Mouse (Mus musculus): ENCODE data around the gene Dagla. TPM values are rescaled to one million over a fixed set of nuclear protein-coding genes. Genes with fewer than 3 reads are reported as not detected.

Gene Dagla
- polyA plus RNA-seq, 1 experiment = 24.8 TPM

- DNase-seq (ENCODE audit: low read depth) = peak; percentile 53
- TF ChIP-seq POLR2A (IDR thresholded peaks at IDR 0.05; ENCODE audit: borderline replicate concordance, extremely low read depth, insufficient read depth, insufficient read length, poor library complexity, severe bottlenecking) = no peak
- no peak for TF ChIP-seq CTCF (IDR thresholded peaks at IDR 0.05; ENCODE audit: borderline replicate concordance, extremely low read depth, insufficient read depth, insufficient read length)
These were observed 2.7 kb upstream of the Dagla start for GRCm38 (mm10) chr19:10307351-10307750.

GRCm38 (mm10) chr19:10306521-10307243 is 2.0 kb upstream of the Dagla start:
- DNase-seq (ENCODE audit: low read depth) = no peak

GRCm38 (mm10) chr19:10305640-10306039 is 963 bp upstream of the Dagla start:
- TF ChIP-seq CTCF (IDR thresholded peaks at IDR 0.05; ENCODE audit: borderline replicate concordance, extremely low read depth, insufficient read depth, insufficient read length) (no peak), POLR2A (IDR thresholded peaks at IDR 0.05; ENCODE audit: borderline replicate concordance, extremely low read depth, insufficient read depth, insufficient read length, poor library complexity, severe bottlenecking) (no peak)
- no peak for DNase-seq (ENCODE audit: low read depth)

More at GRCm38 (mm10) chr19:10306521-10307243, 2.0 kb upstream of the Dagla start:
- TF ChIP-seq POLR2A (IDR thresholded peaks at IDR 0.05; ENCODE audit: borderline replicate concordance, extremely low read depth, insufficient read depth, insufficient read length, poor library complexity, severe bottlenecking) (no peak), CTCF (IDR thresholded peaks at IDR 0.05; ENCODE audit: borderline replicate concordance, extremely low read depth, insufficient read depth, insufficient read length) (no peak)

- TF ChIP-seq POLR2A (IDR thresholded peaks at IDR 0.05; ENCODE audit: borderline replicate concordance, extremely low read depth, insufficient read depth, insufficient read length, poor library complexity, severe bottlenecking) = no peak
- TF ChIP-seq CTCF (IDR thresholded peaks at IDR 0.05; ENCODE audit: borderline replicate concordance, extremely low read depth, insufficient read depth, insufficient read length) = no peak
- DNase-seq (ENCODE audit: low read depth) = no peak
These were observed 282 bp downstream of the Dagla start for GRCm38 (mm10) chr19:10304395-10304794.

GRCm38 (mm10) chr19:10302852-10303251 is 1.8 kb downstream of the Dagla start:
- TF ChIP-seq POLR2A (IDR thresholded peaks at IDR 0.05; ENCODE audit: borderline replicate concordance, extremely low read depth, insufficient read depth, insufficient read length, poor library complexity, severe bottlenecking) = no peak
- no peak for DNase-seq (ENCODE audit: low read depth)

- TF ChIP-seq CTCF (IDR thresholded peaks at IDR 0.05; ENCODE audit: borderline replicate concordance, extremely low read depth, insufficient read depth, insufficient read length) (no peak), POLR2A (IDR thresholded peaks at IDR 0.05; ENCODE audit: borderline replicate concordance, extremely low read depth, insufficient read depth, insufficient read length, poor library complexity, severe bottlenecking) (no peak)
- DNase-seq (ENCODE audit: low read depth) = no peak
These were observed 2.8 kb downstream of the Dagla start for GRCm38 (mm10) chr19:10301866-10302356.

- DNase-seq (ENCODE audit: low read depth) = no peak
- TF ChIP-seq POLR2A (IDR thresholded peaks at IDR 0.05; ENCODE audit: borderline replicate concordance, extremely low read depth, insufficient read depth, insufficient read length, poor library complexity, severe bottlenecking) = no peak
- no peak for TF ChIP-seq CTCF (IDR thresholded peaks at IDR 0.05; ENCODE audit: borderline replicate concordance, extremely low read depth, insufficient read depth, insufficient read length)
These were observed 3.4 kb downstream of the Dagla start for GRCm38 (mm10) chr19:10301263-10301662.

- TF ChIP-seq POLR2A (IDR thresholded peaks at IDR 0.05; ENCODE audit: borderline replicate concordance, extremely low read depth, insufficient read depth, insufficient read length, poor library complexity, severe bottlenecking) (no peak), CTCF (IDR thresholded peaks at IDR 0.05; ENCODE audit: borderline replicate concordance, extremely low read depth, insufficient read depth, insufficient read length) (no peak)
- DNase-seq (ENCODE audit: low read depth) = no peak
These were observed 3.9 kb downstream of the Dagla start for GRCm38 (mm10) chr19:10300809-10301208.

- DNase-seq (ENCODE audit: low read depth) = no peak
- no peak for TF ChIP-seq CTCF (IDR thresholded peaks at IDR 0.05; ENCODE audit: borderline replicate concordance, extremely low read depth, insufficient read depth, insufficient read length)
- no peak for TF ChIP-seq POLR2A (IDR thresholded peaks at IDR 0.05; ENCODE audit: borderline replicate concordance, extremely low read depth, insufficient read depth, insufficient read length, poor library complexity, severe bottlenecking)
These were observed 6.4 kb downstream of the Dagla start for GRCm38 (mm10) chr19:10298268-10298667.

GRCm38 (mm10) chr19:10297041-10297503 is 7.6 kb downstream of the Dagla start:
- DNase-seq (ENCODE audit: low read depth) = peak; percentile 47
- no peak for TF ChIP-seq CTCF (IDR thresholded peaks at IDR 0.05; ENCODE audit: borderline replicate concordance, extremely low read depth, insufficient read depth, insufficient read length)
- TF ChIP-seq POLR2A (IDR thresholded peaks at IDR 0.05; ENCODE audit: borderline replicate concordance, extremely low read depth, insufficient read depth, insufficient read length, poor library complexity, severe bottlenecking) = no peak

- TF ChIP-seq POLR2A (IDR thresholded peaks at IDR 0.05; ENCODE audit: borderline replicate concordance, extremely low read depth, insufficient read depth, insufficient read length, poor library complexity, severe bottlenecking) = no peak
- no peak for TF ChIP-seq CTCF (IDR thresholded peaks at IDR 0.05; ENCODE audit: borderline replicate concordance, extremely low read depth, insufficient read depth, insufficient read length)
- peak; percentile 47 for DNase-seq (ENCODE audit: low read depth)
These were observed 8.4 kb downstream of the Dagla start for GRCm38 (mm10) chr19:10296306-10296705.
